Mouse (Mus musculus): Measurements from ENCODE around the gene Olfr1411. TPM values are rescaled to one million over a fixed set of nuclear protein-coding genes. Genes with fewer than 3 reads are reported as not detected.

Olfr1411 gene
- polyA plus RNA-seq, 1 experiment from 2014 or later = not detected

- H3K36me3 ChIP-seq = peaks cover 12% of the 10 kb centered on the region; the same call in 1 of the 2 replicates
- H3K4me3 ChIP-seq = no peak overlapping the region
- H3K27ac ChIP-seq = no peak overlapping the region
- peaks cover 22% of the 10 kb centered on the region for H3K4me1 ChIP-seq
- no peaks in the 10 kb centered on the region for H3K9me3 ChIP-seq
- 49% methylated on average over 4 of the region's 4 CpGs for WGBS
- DNase-seq (ENCODE audit: low spot score) = peak; percentile 71
- H3K27me3 ChIP-seq (ENCODE audit: insufficient read depth, poor library complexity, severe bottlenecking) = peaks cover 40% of the 10 kb centered on the region; the same call in 1 of the 2 replicates
Observed at GRCm38 (mm10) chr1:92643691-92644090, 49.5 kb downstream of the Olfr1411 start.

GRCm38 (mm10) chr1:92644916-92645315 lies 50.7 kb downstream of the Olfr1411 start:
- H3K27me3 ChIP-seq (ENCODE audit: insufficient read depth, poor library complexity, severe bottlenecking) = peaks cover 50% of the 10 kb centered on the region; the same call in 1 of the 2 replicates
- DNase-seq (ENCODE audit: low spot score) = peak; percentile 66
- no peaks in the 10 kb centered on the region for H3K9me3 ChIP-seq
- H3K36me3 ChIP-seq = 0 out of 2 replicates have a peak, but pooled peaks cover under 1% of the 10 kb centered on the region
- H3K27ac ChIP-seq = no peak overlapping the region
- WGBS = 68% methylated on average over 5 of the region's 5 CpGs
- H3K4me1 ChIP-seq = peaks cover 21% of the 10 kb centered on the region
- no peak overlapping the region for H3K4me3 ChIP-seq

- H3K4me3 ChIP-seq = no peak overlapping the region
- WGBS = 53% methylated on average over 2 of the region's 2 CpGs
Observed at GRCm38 (mm10) chr1:92646111-92646510, 51.9 kb downstream of the Olfr1411 start.

GRCm38 (mm10) chr1:92646601-92647000 lies 52.4 kb downstream of the Olfr1411 start:
- Histone ChIP-seq H3K4me1 (peaks cover 8% of the 10 kb centered on the region; the same call in 1 of the 2 replicates), H3K4me3 (no peak overlapping the region), H3K27ac (no peak overlapping the region), H3K27me3 (ENCODE audit: insufficient read depth, poor library complexity, severe bottlenecking) (peaks cover 67% of the 10 kb centered on the region), H3K9me3 (no peaks in the 10 kb centered on the region), H3K36me3 (no peaks in the 10 kb centered on the region)
- DNase-seq (ENCODE audit: low spot score) = peak; percentile 52
- WGBS = 80% methylated on average over 7 of the region's 7 CpGs

More at GRCm38 (mm10) chr1:92646111-92646510, 51.9 kb downstream of the Olfr1411 start:
- Histone ChIP-seq H3K9me3 (no peaks in the 10 kb centered on the region), H3K36me3 (no peaks in the 10 kb centered on the region), H3K4me1 (peaks cover 9% of the 10 kb centered on the region), H3K27me3 (ENCODE audit: insufficient read depth, poor library complexity, severe bottlenecking) (peaks cover 62% of the 10 kb centered on the region; the same call in 1 of the 2 replicates), H3K27ac (no peak overlapping the region)
- peak; percentile 64 for DNase-seq (ENCODE audit: low spot score)

GRCm38 (mm10) chr1:92647026-92647425 lies 52.8 kb downstream of the Olfr1411 start:
- Histone ChIP-seq H3K27ac (no peak overlapping the region), H3K36me3 (no peaks in the 10 kb centered on the region), H3K27me3 (ENCODE audit: insufficient read depth, poor library complexity, severe bottlenecking) (peaks cover 71% of the 10 kb centered on the region), H3K4me1 (peaks cover 7% of the 10 kb centered on the region; the same call in 1 of the 2 replicates), H3K9me3 (no peaks in the 10 kb centered on the region), H3K4me3 (no peak overlapping the region)
- peak; percentile 43 for DNase-seq (ENCODE audit: low spot score)
- WGBS = 60% methylated on average over 4 of the region's 4 CpGs

Other genes with a start within 250 kb of the Olfr1411 start
- 404 and 483 TPM in 2 replicates for gene Ndufa10, start 120.6 kb upstream of the Olfr1411 start, polyA plus RNA-seq (2016; fragmentation: Nextera tagmentation; extraction: Ambion mirVana)
- not detected in 2 replicates for gene Olfr1416, start 109.3 kb upstream of the Olfr1411 start, polyA plus RNA-seq (2016; fragmentation: Nextera tagmentation; extraction: Ambion mirVana)
- gene Olfr1415, start 98.3 kb upstream of the Olfr1411 start, polyA plus RNA-seq (2016; fragmentation: Nextera tagmentation; extraction: Ambion mirVana) = not detected in 2 replicates
- not detected in 2 replicates for gene Olfr1414, start 75.8 kb upstream of the Olfr1411 start, polyA plus RNA-seq (2016; fragmentation: Nextera tagmentation; extraction: Ambion mirVana)
- not detected in 2 replicates for gene Olfr1413, start 23.1 kb upstream of the Olfr1411 start, polyA plus RNA-seq (2016; fragmentation: Nextera tagmentation; extraction: Ambion mirVana)
- not detected in 2 replicates for gene Olfr1412, start 8.6 kb upstream of the Olfr1411 start, polyA plus RNA-seq (2016; fragmentation: Nextera tagmentation; extraction: Ambion mirVana)
- gene Olfr1410, start 11.4 kb downstream of the Olfr1411 start, polyA plus RNA-seq (2016; fragmentation: Nextera tagmentation; extraction: Ambion mirVana) = not detected in 2 replicates
- gene Olfr12, start 23.4 kb downstream of the Olfr1411 start, polyA plus RNA-seq (2016; fragmentation: Nextera tagmentation; extraction: Ambion mirVana) = not detected in 2 replicates
- 310 and 346 TPM in 2 replicates for gene Cops9, start 47.6 kb downstream of the Olfr1411 start, polyA plus RNA-seq (2016; fragmentation: Nextera tagmentation; extraction: Ambion mirVana)
- 0.08 TPM in 1 of 2 replicates, not detected in the other for gene Otos, start 54.4 kb downstream of the Olfr1411 start, polyA plus RNA-seq (2016; fragmentation: Nextera tagmentation; extraction: Ambion mirVana)
- gene Gpc1, start 237.2 kb downstream of the Olfr1411 start, polyA plus RNA-seq (2016; fragmentation: Nextera tagmentation; extraction: Ambion mirVana) = 36.4 and 38.7 TPM in 2 replicates

Measured in heart, embryonic 10.5 days (tissue).